Mouse (Mus musculus) thymus, adult 2 months (tissue): Measurements from ENCODE around the gene Acvr2b. TPM values are rescaled to one million over a fixed set of nuclear protein-coding genes. Genes with fewer than 3 reads are reported as not detected.

Experiments used
- DNase-seq: peaks from one replicate; pipeline ENCODE4 v3.0.0; 2021
- H3K27ac ChIP-seq: fragments of 200-500 bp; 2 replicates; pipeline ENCODE4 v1.5.1; 2012; ENCODE audit warnings: low read length, control low read depth; ENCODE audit not compliant: control insufficient read depth, insufficient read depth
- H3K27me3 ChIP-seq: fragments of 200-500 bp; 2 replicates; pipeline ENCODE4 v1.6.1; 2012; ENCODE audit warnings: mild to moderate bottlenecking, low read length, moderate library complexity, mixed read lengths; ENCODE audit not compliant: control insufficient read depth, insufficient read depth
- H3K36me3 ChIP-seq: fragments of 200-500 bp; 2 replicates; pipeline ENCODE4 v1.6.1; 2012; ENCODE audit warnings: mild to moderate bottlenecking, low read length, moderate library complexity; ENCODE audit not compliant: control insufficient read depth, insufficient read depth
- H3K4me1 ChIP-seq: fragments of 200-500 bp; replicated peaks from 2 replicates; pipeline ENCODE4 v1.6.1; 2012; ENCODE audit warnings: low read length; ENCODE audit not compliant: control insufficient read depth, insufficient read depth
- H3K4me3 ChIP-seq: fragments of 200-500 bp; 2 replicates; pipeline ENCODE4 v1.5.1; 2012; ENCODE audit warnings: mild to moderate bottlenecking, low read length, control low read depth, moderate library complexity; ENCODE audit not compliant: control insufficient read depth, insufficient read depth
- CTCF ChIP-seq: fragments of 200-500 bp; IDR thresholded peaks from 2 replicates; pipeline ENCODE4 v1.5.1; 2012; ENCODE audit warnings: mild to moderate bottlenecking, control low read depth, low read length, moderate library complexity, borderline replicate concordance; ENCODE audit not compliant: control insufficient read depth, poor library complexity, insufficient read depth; ENCODE audit errors: extremely low read depth
- POLR2A ChIP-seq: fragments of 200-500 bp; IDR thresholded peaks from 2 replicates; pipeline ENCODE4 v1.6.1; 2012; ENCODE audit warnings: mild to moderate bottlenecking, low read length, control low read depth, moderate library complexity; ENCODE audit not compliant: control insufficient read depth, poor library complexity, insufficient read depth; ENCODE audit errors: extremely low read depth
- WGBS: fragments of 180-500 bp; shearing (Covaris S2); methylation state at CpG from one replicate; pipeline ENCODE4 v1.1.7; 2018; 5-methylcytosine and 5-hydroxymethylcytosine counted together
- polyA plus RNA-seq: library from polyadenylated mRNA; depleted of rRNA; stranded (reverse); fragments of >200 nt; gene quantifications from 2 replicates; pipeline ENCODE4 v1.2.3, GENCODE M21; 2012

The Acvr2b gene
- polyA plus RNA-seq, 1 experiment: 7.7 TPM

DNA sequence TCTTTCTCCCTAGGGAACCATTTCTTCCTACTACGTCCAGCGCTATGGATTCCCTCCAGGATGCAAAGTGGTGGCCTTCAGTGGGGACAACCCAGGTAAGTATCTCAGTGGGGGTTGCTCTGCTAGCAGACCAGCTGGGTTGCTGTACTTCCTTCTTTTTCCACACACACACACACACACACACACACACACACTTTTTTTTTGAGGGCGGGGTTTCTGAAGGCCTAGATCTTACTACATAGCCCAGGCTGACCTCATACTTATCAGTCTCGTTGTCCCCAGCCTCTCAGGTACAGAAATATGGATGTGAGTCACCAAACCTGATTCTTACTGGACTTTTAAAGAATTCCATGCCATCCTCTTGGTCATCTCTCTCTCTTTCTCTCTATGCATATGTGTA is 23.7 kb upstream of the Acvr2b start:
- TF ChIP-seq POLR2A (no peak), CTCF (no peak)
- 76% methylated on average over 4 of the region's 4 CpGs for WGBS
- Histone ChIP-seq H3K36me3 (no peaks in the 10 kb centered on the region), H3K27me3 (no peaks in the 10 kb centered on the region), H3K4me3 (no peak overlapping the region), H3K27ac (no peak overlapping the region), H3K4me1 (no peaks in the 10 kb centered on the region)
- no peak for DNase-seq

DNA sequence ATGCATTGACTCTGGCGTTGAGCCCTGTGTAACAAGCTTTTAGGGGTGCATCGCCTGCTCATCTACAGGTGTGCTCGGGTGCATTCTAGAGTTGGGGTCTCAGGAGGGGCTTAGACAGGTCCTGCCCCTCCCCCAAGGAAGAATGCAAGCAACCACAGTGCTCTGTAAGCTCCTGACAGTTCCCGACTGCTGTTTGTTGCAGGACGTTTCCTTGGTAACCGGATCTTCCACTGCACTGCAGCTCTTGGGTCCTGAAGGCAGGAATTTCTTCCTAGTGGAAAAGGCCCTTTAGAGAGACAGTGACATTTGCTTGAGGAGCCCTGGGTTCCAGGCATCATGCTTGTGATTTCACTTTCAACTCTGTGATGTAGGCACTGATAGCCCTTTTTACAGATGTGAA is 19.3 kb upstream of the Acvr2b start:
- Histone ChIP-seq H3K4me3 (no peak overlapping the region), H3K36me3 (no peaks in the 10 kb centered on the region), H3K4me1 (no peaks in the 10 kb centered on the region), H3K27me3 (no peaks in the 10 kb centered on the region), H3K27ac (no peak overlapping the region)
- WGBS: 88% methylated on average over 6 of the region's 6 CpGs
- DNase-seq: no peak
- TF ChIP-seq POLR2A (no peak), CTCF (no peak)

DNA sequence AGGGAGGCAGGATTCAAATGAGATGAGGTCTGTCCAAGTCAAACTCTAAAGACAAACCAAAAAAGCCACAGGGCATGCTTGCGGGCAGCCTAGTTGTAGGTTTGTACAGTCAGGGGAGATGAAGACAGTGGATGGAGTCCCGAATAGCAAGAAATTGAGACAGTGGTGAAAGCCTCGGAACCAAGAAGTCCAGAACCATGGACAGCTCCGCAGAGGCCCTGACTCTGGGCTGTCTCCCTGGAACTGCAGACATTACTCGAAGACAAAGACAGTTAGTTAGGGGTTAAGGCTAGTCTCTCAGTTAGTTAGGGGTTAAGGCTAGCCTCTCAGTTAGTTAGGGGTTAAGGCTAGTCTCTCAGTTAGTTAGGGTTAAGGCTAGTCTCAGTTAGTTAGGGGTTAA is 13.0 kb upstream of the Acvr2b start:
- Histone ChIP-seq H3K4me1 (no peaks in the 10 kb centered on the region), H3K36me3 (no peaks in the 10 kb centered on the region), H3K27me3 (no peaks in the 10 kb centered on the region), H3K27ac (no peak overlapping the region), H3K4me3 (no peak overlapping the region)
- WGBS: 59% methylated on average over 5 of the region's 5 CpGs
- DNase-seq: no peak
- TF ChIP-seq CTCF (no peak), POLR2A (no peak)

DNA sequence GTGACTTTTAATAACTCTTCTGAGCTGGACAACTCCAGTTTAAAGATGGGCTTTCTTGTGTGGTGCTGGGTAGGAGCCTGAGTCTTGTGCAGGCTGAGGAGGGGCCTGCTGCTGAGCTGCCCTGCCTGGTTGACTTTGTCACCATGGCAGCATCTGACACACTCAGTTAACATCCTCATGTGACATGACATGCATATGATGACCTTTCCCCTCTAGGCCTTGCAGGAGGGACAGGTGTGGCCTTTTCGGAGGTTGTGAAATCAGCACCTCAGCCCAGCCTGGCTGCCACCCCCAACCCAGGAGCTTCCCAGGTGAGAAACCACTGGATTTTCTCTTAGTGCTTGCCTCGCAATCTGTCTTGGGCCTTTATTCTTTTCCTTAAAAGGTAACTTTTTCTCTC is 11.7 kb upstream of the Acvr2b start:
- Histone ChIP-seq H3K4me3 (no peak overlapping the region), H3K4me1 (no peaks in the 10 kb centered on the region), H3K27ac (no peak overlapping the region), H3K27me3 (no peaks in the 10 kb centered on the region), H3K36me3 (no peaks in the 10 kb centered on the region)
- DNase-seq: no peak
- no peak for TF ChIP-seq CTCF
- TF ChIP-seq POLR2A: no peak
- WGBS: 98% methylated on average over 2 of the region's 2 CpGs

DNA sequence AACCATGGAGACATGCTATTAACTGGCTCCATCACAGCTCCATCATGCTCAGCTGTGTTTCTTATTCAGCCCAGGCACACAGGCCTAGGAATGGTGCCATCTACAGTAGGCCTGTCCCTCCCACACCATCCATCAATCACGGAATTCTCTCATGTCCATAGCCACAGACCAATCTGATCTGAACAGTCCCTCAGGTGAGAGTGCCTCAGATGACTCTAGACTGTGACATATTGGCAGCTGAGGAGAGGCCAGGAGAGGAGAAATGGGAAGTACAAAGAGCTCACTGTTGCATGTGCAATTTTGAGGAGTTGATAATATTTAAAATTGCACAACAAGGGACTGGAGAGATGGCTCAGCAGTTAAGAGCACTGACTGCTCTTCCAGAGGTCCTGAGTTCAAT is 7.1 kb upstream of the Acvr2b start:
- no peaks in the 10 kb centered on the region for H3K4me1 ChIP-seq
- WGBS: 96% methylated on average over 1 of the region's 1 CpGs
- TF ChIP-seq POLR2A (no peak), CTCF (no peak)
- no peak for DNase-seq
- no peaks in the 10 kb centered on the region for H3K36me3 ChIP-seq
- H3K4me3 ChIP-seq: no peak overlapping the region
- no peaks in the 10 kb centered on the region for H3K27me3 ChIP-seq
- no peak overlapping the region for H3K27ac ChIP-seq

DNA sequence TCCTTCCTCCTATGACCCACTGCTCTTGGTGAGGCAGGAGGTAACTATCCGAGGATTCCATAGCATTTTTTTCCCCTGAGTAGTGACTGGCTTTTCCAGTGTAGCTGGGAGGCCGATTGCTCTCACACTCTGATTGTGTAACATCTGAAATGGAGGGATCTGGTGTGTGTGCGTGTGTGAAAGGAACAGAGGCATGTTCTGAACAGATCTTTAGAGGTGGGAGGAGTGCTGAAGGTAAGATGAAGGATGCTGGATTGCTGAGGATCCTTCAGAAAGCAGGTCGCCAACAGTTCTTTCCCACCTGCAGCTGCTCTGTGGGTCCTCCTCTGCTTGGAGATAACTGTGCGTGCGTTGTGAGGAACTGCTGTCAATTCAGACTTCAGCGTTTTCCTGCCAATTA is 567 bp upstream of the Acvr2b start:
- no peak for DNase-seq
- WGBS: 2% methylated on average over 7 of the region's 7 CpGs
- TF ChIP-seq POLR2A (no peak), CTCF (no peak)

DNA sequence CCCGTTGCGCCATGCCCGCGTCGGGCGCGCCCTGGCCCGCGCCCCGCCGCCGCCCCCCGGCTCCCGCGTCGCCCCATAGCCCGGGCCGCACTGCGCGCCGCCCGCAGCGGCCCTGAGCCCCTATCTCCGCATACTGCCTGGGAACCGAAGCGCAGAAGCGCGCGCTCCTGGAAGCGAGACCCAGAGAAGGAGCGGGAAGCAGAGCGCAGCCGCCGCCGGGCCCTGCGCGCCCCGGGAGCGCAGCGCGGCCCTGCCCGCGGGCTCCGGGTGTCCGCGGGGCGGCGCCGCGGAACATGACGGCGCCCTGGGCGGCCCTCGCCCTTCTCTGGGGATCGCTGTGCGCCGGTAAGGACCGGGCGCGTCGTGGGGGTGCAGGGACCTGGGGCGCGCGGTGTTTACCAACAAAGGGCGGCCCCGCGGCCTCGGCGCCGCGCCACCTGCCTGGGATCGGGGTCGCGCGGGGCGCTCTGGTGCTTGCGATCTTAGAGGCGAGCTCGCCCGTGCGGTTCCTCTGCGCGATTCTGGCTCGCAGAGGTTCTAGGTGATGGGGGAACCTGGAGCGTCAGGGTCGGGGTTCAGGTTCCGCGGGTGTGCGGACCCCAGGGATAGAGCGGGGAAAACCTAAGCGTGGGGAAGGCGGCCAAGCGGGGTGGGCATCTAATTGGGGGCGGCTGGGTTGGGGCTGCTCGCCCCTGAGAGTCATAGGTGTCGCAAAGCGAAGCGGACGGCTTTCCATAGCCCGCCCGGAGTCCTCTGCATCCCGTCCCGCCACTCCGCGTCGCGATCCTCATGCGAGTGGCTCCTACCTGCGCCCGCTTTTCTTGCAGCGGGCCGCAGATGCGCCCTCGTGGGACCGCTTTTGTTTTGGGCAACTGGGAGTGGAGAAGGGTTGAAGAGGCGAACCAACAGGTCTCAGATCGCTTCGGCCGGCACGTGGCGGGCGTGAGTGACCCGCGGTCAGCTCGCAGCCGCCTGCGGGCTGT is 626 bp downstream of the Acvr2b start:
- peak; percentile 39; the same call in 1 of the 2 replicates for TF ChIP-seq CTCF
- TF ChIP-seq POLR2A: no peak
- no peaks in the 10 kb centered on the region; the same call in 1 of the 2 replicates for H3K27me3 ChIP-seq
- no peak overlapping the region for H3K27ac ChIP-seq
- H3K36me3 ChIP-seq: no peaks in the 10 kb centered on the region
- H3K4me3 ChIP-seq: peak overlapping the region; percentile 55
- WGBS: under 1% methylated on average over 127 of the region's 127 CpGs
- peaks cover 25% of the 10 kb centered on the region for H3K4me1 ChIP-seq
- peak; percentile 48 for DNase-seq

More for the DNA sequence above, 567 bp upstream of the Acvr2b start:
- peaks cover 25% of the 10 kb centered on the region for H3K4me1 ChIP-seq
- H3K36me3 ChIP-seq: no peaks in the 10 kb centered on the region
- H3K4me3 ChIP-seq: peak overlapping the region; percentile 31
- H3K27ac ChIP-seq: no peak overlapping the region
- H3K27me3 ChIP-seq: no peaks in the 10 kb centered on the region; the same call in 1 of the 2 replicates
